Mouse (Mus musculus) heart, adult 18-20 months (tissue): ENCODE results near the gene Dot1l. TPM values are rescaled to one million over a fixed set of nuclear protein-coding genes. Genes with fewer than 3 reads are reported as not detected.

Experiments used
- DNase-seq, 2 experiments: peaks; one replicate each; pipeline ENCODE4 v3.0.0; 2021 to 2022; ENCODE audit warnings: mixed read lengths in 1 of 2
- long read RNA-seq, 2 experiments: library from polyadenylated mRNA; stranded (forward); transcript quantifications; one replicate each; pipeline ENCODE4 v2.0.0; 2021
- total RNA-seq, 2 experiments: library from RNA; stranded (reverse); gene quantifications; 2 replicates each; pipeline ENCODE4 v1.2.3; 2021

The Dot1l gene
- 10 to 100 TPM; 11.7 to 14.3 TPM for total RNA-seq
- long read RNA-seq, experiment 1, partial matches to known transcripts = 2 of 6 reads
- long read RNA-seq, experiment 1, other reads (novel, unspliced or antisense) = 4 of 6 reads
- long read RNA-seq, experiment 2, partial matches to known transcripts = 0 of 3 reads
- long read RNA-seq, experiment 2, other reads (novel, unspliced or antisense) = 3 of 3 reads

DNA sequence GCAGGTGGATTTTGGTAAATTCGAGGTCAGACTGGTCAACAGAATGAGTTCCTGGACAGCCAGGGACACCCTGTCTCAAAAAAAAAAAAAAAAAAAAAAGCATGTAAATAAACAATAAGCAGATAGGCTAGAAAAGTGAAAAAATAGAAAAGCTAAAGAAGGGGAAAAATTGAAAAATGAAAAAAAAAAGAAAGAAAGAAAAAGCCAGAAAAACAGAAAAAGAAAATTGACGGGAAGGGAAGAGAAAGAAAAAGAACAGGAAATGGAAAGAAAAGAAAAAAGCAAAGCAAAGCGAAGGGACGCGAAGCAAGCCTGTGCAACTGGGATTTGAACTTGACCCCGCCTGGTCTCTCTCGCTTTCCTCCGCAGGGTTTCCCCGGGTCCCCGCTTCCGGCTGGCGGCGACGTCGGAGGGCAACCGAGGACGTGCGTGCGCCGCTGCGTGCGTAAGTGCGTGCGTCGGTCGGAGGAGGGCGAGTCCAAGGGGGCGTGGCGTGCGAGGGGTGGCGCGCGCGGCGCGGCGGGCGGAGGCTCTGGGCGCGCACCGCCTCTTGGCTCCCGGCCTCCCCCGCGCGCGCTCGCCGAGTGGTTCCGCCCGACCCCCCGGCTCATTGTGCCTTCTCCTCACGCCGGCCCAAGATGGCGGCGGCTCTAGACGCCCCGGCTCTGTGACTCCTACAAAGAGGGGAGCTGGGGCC is at the start of gene Dot1l:
TSS of gene Dot1l (plus strand) at position 613 of the 697 bp plus-strand sequence.
- DNase-seq = peak; percentile 97 to 99

DNA sequence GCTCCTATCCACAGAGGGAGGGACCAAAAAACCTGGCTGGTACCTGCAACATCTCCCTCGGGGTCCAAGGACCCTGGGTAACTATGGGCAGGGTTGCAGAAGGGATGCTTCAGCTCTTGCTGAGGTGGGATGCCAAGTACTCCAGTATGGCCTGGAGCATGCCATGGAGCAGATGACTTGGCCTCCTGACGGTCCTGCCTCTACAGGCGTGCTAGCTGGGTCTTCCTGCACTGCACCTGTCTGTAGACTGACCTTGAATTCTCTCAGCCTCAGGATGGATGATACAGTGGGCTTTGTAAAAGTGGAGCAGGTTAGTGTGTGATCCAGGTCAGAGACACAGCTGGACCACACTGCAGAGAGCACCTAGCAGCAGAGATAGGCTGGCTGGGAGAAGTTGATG is 49.5 kb upstream of the Dot1l start:
- no peak for DNase-seq

DNA sequence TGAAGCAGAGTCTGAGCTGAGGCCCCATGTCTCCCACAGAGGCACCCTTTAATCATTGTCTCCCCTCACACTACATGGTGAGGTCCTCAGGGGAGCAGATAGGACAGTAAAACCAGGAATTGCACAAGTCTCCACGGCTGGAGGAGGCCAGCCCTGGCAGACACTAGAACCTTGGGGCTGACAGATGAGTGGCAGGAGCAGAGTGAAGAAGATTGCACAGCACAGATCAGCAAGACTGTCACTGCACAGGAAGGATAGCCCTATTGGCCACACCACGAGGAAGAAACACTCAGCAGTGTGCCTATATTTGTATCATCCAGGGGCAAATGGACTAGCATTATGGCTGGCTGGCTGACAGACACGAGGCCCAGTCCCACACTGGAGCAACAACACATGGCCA is 44.2 kb upstream of the Dot1l start:
- no peak for DNase-seq

DNA sequence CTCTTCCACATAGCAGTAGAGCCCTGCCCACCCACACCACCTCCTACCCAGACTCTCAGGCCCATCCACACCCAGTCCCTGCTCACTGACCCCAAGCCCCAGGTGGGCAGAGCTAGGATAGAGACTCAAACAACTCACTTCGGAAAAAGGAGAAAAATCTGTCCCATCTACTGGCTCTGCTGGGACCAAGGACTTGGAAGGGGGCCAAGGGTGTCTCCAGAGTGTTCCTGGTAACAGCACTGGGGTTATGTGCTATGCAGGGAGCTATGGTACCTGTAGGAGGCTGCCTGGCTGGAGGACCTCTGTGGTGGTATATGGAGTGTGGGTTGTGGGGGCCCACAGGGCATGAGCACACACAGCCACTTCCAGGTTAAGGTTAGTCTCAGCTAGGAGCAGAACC is 37.7 kb upstream of the Dot1l start:
- no peak for DNase-seq

DNA sequence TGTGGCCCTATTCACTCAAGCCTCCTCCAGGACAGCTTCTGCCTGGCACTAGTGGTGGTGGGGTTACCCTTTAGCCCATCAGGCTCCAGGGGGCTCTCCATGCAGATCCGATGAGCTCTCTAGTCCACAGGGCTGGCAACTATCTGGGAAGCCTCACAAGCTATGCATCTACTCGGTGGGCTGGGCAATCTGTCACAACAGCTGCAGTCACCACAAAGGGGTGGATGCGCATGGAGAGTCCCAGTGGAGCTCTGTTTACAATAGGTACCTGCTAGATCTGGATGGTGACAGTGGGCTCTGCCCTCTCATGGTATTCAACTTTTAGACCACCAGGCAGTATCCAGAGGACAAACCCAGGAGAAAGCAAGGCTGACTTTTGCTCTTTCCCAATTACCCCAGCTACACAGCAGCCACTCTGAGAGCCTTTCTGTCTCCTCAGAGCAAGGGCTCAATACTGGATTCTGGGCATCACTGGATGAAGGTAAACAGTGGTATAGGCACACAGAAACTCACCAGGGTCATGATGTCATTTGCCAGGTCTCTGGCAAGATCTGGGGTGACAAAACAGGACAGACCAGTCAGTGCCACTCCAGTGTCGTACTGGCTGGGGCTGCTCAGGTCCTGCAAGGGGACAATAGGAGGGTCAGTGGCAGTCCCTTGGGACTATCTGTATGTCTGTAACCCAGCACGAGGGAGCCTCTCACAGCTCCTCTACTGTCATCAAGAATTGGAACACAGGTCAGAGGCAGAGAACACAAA is 27.5 kb upstream of the Dot1l start:
- DNase-seq = no peak

DNA sequence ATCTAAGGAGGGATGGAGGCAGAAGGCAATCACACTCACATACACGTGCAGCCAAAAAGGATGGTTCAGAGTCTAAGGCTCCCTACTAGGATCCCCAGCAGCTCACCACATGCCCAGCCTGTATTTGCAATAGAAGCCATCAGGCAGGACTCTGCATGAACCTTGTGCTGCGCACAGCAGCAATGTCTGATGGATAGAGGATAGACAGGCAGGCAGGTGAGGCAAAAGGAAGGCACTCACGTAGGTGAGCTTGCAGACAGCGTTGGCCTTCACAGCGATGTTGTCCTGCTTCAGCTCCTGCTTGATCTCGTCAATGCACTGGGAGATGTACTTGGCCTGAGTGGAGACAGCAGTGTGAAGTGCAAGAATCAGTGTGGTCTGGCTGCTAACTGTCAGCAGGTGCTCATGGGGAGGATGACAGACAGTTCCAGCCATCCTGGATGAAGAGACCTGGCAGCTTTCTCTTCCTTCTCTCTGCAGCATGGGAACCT is 22.4 kb upstream of the Dot1l start:
- no peak for DNase-seq

DNA sequence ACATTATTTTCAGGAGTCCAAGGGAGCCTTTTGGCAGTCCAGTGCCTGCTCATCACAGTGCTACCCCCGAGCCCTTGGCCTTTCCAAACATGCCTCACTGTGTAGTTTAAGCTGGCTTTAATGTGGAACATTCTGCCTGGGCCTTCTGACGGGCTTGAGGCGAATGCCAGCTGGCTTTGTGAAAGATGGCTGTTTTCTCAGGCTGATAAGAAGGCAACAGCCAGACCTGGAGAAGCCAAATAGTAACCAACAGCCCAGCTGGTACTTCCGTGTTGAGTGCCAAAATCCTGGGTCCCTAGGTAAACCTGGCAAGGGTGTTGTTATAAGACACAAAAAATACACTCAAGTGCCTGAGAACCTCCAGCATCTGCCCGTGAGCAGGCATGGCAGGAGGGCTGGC is 18.3 kb upstream of the Dot1l start:
- DNase-seq = peak; percentile 30 to 36

DNA sequence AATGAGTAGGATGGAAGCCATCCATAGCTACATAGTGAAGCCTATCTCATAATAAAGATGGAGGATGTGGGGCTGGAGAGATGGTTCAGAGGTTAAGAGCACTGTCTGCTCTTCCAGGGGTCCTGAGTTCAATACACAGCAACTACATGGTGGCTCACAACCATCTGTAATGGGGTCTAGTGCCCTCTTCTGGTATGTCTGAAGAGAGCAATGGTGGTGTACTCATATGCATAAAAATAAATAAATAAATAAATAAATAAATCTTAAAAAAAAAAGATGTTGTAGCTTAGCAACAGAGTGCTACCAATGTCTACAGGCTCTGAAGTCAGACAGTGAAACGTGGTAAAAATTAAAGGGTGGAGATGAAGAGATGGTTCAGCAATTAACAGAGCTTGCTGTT is 16.3 kb upstream of the Dot1l start:
- no peak for DNase-seq

DNA sequence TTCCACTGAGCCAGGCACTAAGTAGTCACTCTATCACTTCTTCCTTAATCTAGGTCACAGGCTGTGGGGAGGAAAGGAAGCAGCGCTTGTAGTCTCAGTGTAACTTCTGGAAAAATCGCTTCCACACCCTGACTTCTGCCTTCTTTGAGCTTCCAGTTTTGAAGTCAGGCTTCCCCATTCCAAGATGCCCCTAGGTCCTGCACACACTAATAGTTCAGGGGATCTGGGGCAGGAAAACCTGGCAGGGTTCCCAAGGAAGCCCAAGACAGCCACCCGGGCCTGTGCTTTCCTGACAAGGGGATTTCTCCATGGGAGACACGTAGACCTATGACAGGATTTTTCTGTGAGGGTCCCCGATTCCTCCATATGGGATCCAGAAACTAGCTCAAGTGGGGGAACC is 13.9 kb upstream of the Dot1l start:
- DNase-seq = peak; percentile 54 to 56

DNA sequence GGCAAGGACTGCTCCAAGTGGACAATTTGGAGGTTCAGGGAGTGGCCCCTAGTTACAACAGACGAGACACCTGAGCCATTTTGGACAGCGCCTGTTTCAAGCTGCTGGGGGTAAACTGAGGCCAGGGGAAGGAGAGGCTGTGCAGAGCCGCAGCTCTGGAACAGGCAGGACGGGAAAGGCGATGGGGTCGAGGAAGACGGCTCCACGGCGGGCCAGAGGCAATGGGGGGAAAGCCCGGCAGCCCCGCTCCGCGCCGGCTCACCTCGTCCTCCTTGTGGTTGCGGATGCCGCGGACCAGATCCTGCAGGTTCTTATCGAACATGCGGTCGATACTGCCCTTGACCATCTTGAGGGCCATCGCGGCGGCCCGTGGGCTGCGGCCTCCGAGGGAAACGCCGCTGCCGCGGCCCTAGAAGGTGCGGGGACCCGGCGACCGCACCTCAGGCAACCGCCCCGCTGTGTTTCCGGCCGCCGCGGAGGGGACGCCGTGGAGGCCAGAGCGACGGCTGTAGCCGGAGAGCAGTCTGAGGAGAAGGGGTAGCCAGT is 13.3 kb upstream of the Dot1l start:
- peak; percentile 23 to 31 for DNase-seq

DNA sequence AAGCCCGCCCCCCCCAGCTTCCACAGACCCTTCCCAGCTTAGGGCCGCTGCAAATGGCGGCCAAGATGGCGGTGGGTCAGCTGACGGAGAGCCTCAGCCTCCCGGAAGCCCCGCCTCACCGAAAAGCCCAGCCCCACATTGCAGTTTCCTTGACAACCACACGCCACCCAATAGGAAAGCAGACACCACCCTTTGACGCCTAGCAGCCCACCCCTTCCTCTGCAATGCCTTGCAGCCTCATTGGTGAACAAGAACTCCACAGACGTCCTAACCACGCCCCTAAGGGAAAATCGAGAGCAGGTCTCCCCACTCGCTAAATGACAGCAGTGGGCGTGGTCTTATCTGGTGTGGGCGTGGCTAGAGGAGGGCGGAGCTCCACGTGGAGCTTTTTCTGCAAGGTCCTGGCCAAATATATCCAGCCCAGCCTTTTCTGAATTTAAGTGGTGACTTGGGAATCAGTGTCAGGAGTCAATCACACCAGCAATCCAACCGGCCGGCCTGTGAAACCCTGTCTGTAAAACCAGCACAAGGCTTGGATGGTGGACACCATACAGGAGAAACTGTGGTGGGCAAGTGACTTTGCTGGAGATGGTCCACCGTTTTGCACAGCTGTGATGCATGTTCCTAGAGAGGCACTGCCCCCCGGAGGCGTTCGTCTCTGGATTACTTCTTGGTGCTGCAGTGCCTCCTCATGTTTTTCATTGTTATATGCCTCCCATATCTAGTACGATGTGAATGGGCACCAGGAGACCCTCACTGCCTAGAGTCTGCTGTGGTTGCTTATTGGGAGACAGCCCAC is 12.6 kb upstream of the Dot1l start, which contains the start of gene Ap3d1:
TSS of gene Ap3d1 (minus strand) at position 85 of the 799 bp plus-strand sequence.
- peak; percentile 99 to 100 for DNase-seq

DNA sequence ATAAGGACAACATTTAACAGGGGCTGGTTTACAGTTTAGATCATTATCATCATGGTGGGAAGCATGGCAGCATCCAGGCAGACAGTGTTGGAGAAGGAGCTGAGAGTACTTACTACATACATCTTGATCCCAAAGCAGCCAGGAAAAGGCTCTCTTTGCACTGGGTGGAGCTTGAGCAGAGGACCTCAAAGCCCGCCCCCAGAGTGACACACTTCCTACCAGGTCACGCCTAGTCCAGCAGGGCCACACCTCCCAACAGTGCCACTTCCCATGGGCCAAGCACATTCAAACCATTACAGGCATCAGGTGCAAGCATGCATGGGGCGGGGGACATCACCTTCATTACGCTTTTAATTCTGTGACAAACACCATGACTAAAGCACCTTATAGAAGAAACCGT is 10.7 kb upstream of the Dot1l start:
- DNase-seq = peak; percentile 39 to 54

DNA sequence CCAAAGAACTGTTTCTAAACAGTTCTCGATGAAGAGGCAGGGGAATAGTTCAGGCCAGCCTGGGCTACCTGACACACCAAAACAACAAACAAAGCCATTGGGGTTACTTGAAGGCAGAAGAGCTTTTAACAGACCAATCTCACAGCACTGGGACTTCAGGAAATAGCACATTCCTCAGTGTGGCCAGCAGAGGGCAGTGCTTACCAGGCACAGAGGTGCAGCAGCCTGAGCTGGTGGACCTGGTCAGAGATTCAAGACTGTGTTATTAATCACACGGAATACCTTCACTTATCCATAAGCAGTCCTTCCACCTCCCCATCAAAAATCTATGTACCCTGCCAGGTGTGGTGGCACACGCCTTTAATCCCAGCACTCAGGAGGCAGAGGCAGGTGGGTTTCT is 7.6 kb upstream of the Dot1l start:
- DNase-seq = peak; percentile 80 to 86

DNA sequence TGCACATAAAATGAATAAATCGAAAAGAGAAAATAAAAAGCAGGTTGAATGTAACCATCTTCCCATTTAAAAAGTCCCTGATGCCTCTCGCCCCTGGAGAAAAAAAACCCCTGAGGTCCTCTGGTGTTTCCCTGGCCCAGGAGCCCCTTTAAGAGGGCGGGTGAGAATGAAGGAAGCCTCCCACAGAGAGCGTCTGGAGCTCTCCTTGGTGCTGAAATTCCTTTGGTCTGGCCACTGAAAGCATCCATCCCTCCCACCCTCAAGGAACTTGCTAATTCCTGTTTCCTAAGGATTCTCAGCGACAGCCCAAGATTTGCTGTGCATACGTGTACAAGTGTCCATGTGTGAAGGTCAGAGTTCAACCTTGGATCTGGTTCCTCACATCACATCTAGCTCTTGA is 6.4 kb upstream of the Dot1l start:
- DNase-seq = peak; percentile 51 to 82

DNA sequence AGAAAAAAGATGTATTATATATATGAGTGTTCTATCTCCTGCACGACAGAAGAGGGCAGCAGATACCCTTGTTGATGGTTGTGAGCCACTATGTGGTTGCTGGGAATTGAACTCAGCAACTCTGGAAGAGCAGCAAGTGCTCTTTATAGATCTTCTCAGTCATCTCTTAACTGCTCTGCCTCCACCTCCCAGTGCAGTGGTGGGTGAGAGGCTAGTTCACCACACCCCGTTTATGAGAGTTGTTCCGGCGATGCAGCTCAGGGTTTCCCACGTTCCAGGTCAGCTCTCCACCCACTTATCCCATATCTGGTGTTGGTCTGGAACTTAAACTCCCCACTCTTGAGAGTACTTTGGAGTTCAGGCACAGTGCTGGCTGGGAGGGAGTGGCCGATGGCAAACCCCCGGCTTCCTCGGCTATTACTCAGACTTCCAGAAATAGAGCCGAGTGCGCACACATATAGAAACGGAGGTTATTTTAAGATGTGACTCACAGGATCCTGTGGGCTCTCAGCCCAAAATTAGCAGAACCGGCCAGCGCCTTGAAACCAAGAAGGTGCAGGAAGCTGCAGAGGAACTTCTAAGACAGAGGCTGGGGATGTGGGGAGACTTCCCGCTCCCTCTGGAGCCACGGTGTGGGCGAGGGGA is 3.7 kb upstream of the Dot1l start:
- DNase-seq = peak; percentile 83 to 92

DNA sequence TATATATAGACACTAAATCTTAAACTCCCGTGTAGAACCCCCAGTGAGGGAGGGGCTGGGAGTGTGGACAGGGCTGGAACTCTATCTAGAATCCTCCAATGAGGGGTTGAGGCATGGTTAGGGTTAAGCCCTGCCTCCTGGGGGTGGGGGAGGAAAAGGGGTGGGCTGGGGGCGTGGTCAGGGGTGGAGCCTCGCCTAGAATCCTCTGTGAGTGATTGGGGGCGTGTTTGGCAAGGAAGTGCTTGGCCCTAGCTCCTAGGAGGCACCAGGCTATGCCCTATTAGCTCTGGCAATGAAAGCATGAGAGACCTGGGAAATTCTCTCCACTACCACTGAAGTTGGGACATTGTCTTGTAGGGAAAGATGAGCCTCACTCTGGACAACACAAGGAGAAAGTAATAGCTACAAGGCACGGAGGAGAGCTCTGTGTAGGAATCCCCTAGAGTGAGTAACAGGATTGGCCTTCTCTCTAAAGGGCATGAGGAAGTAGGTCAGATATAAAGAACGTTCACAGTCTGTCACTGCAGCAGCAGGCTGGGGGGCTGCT is 2.9 kb upstream of the Dot1l start:
- peak; percentile 81 to 88 for DNase-seq

DNA sequence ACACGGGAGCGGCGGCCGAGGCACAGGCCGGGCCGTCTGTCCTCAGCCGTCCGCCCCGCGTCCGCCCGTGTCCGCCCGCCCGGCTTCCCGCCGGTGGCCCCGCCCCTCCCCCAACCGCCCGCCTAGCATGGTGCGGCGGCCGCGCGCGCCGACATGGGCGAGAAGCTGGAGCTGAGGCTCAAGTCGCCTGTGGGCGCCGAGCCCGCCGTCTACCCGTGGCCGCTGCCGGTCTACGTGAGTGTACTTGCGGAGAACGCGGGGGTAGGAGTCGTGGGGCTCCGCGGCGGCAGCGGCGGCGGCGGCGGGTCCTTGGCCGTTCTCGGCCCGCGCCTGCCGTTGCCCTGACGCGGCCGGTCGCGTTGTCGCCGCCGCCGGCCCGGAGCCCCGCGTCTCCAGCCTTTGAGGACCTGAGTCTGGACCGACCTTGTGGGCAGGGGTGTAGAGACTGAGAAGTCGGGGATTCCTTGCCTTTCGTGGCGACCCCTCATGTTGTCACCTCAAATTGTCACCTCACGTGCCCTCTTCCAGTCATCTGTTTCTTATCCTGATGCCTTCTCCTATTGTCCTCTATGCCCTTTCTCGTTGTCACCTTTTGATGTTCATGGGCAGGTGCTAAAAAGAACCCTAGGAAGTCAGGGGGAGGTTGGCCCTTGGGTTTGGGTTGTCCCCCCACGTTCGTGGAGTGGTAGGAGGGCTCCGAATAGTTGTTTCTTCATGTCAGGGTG is 447 bp downstream of the Dot1l start:
- DNase-seq = peak in 1 of 2 experiments; percentile 46

DNA sequence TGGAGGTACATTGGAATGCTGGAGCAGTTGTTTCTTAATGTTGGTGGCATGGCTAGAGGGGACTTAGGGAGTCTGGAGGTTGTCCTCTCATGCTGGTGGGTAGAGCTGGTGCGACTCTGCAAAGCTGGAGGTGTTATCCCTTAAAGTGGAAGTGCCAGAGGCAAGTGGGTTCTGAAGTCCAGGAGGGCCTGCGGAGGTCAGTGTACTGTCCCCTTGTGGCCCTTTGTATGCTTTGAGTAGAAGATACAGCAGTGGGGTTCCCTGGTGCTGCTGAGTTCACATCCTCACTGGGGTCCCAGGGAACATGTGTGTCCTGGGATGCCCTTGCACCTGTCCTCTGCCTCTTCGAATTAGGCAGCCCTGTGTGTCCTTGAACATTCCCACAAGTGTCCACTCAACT is 1.1 kb downstream of the Dot1l start:
- no peak for DNase-seq

DNA sequence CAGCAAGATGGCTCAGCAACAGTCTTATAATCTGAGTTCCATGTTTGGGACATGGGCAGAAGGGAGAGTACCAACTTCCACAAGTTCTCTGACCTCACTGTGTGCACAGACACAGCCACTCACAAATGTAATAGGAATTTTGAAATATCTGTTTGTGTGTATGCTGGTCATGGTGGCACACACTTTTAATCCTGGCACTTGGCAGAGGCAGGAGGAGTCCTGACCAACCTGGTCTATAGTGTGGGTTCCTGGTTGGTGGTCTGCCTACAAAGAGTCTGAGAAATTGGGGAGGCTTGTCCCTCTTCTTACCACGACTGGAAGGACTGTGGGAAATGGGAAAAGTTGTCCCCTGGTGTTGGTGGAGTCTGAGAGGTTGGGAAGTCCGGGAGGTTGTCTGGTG is 1.5 kb downstream of the Dot1l start:
- no peak for DNase-seq

DNA sequence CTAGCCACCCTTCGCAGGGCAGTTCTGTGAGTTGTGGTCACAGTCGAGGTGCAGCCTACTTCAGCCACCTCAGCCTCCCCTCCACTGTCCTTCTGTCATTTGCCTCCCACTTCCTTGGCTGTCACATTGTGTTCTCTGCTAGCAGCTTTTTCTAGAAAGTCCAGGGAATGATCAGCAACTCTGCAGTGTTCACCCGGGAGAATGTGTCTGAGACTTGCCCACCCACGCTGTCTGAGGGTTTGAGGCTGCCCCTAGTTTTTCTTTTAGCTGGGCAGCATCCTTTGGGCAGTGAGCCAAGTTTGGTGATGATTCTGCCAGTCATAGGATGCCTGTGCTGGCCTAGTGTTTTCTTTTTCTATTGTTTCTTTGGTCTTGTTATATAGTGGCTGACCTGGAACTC is 2.0 kb downstream of the Dot1l start:
- DNase-seq = no peak
